ENCODE assay signal across 10 mouse cellular contexts in the genomic region with DNA sequence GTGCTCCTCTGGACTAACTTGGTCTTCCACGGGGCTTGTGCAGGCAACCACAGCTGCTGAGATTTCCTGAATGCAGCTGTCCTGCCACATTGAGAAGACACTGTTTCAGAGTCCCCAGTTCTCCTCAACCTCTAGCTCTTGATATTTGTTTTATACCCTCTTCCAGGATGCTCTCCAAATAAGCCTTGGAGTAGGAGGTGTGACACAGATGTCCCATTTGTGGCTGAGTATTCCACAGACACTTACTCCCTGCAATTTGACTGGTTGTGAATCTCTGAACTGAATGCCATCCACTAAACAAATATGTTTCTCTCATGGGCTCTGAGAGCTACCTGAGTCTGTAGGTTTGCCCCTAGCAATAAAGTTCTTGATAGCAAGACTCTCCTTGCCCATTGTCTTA.
"Had no signal": no experiment of that assay in that cellular context is flagged by ENCODE, and none has a peak within 500 bp of the region (broad histone marks: within the 10 kb centered on the region; RNA-seq: fewer than 3 reads in every experiment).

No protein-coding gene starts in this region.

- ATAC-seq: liver, postnatal 0 days; lung, postnatal 0 days; midbrain, embryonic 13.5 days; midbrain, embryonic 15.5 days had no signal

- DNase-seq: liver, postnatal 0 days; lung, adult 2 months; lung, postnatal 14 days; lung, postnatal 36 days; thymus, adult 18-20 months; thymus, postnatal 14 days; thymus, postnatal 36 days had no signal
